Mouse (Mus musculus): ENCODE measurements around the gene Tmem45a2. TPM values are rescaled to one million over a fixed set of nuclear protein-coding genes. Genes with fewer than 3 reads are reported as not detected.
"Not testable (repeated sequence)": the region's sequence is repeated elsewhere in the genome, so short reads cannot be mapped to it uniquely, and the experiment has no call there.

Tmem45a2 gene
- polyA plus RNA-seq, 1 experiment from 2014 or later = 0.20 TPM

- Histone ChIP-seq H3K4me1 (replicated peaks; ENCODE audit: control insufficient read depth, insufficient read depth, low read length) (no peaks in the 10 kb centered on the region), H3K4me3 (replicated peaks; ENCODE audit: low read length) (no peak overlapping the region), H3K9me3 (ENCODE audit: control insufficient read depth, low read length) (no peaks in the 10 kb centered on the region), H3K4me2 (replicated peaks) (no peak overlapping the region), H3K27me3 (ENCODE audit: control insufficient read depth, insufficient read depth, low read length) (no peaks in the 10 kb centered on the region), H3K36me3 (replicated peaks; ENCODE audit: control insufficient read depth, insufficient read depth) (no peaks in the 10 kb centered on the region), H3K27ac (no peak overlapping the region), H3K9ac (no peak overlapping the region)
- 87% methylated on average over 4 of the region's 4 CpGs for WGBS
- no peak for DNase-seq (ENCODE audit: low spot score)
- ATAC-seq (ENCODE audit: low FRiP score) = no peak
Observed at GRCm38 (mm10) chr16:57079577-57079976, 8.4 kb upstream of the Tmem45a2 start.

GRCm38 (mm10) chr16:57075986-57076385 lies 4.8 kb upstream of the Tmem45a2 start:
- H3K9me3 ChIP-seq (ENCODE audit: control insufficient read depth, low read length) = no peaks in the 10 kb centered on the region
- H3K36me3 ChIP-seq (replicated peaks; ENCODE audit: control insufficient read depth, insufficient read depth) = no peaks in the 10 kb centered on the region
- H3K27me3 ChIP-seq (ENCODE audit: control insufficient read depth, insufficient read depth, low read length) = no peaks in the 10 kb centered on the region
- no peaks in the 10 kb centered on the region for H3K4me1 ChIP-seq (replicated peaks; ENCODE audit: control insufficient read depth, insufficient read depth, low read length)
- WGBS = 83% methylated on average over 7 of the region's 7 CpGs
- ATAC-seq (ENCODE audit: low FRiP score) (no peak), DNase-seq (ENCODE audit: low spot score) (no peak)
- H3K27ac ChIP-seq = no peak overlapping the region
- H3K4me3 ChIP-seq (replicated peaks; ENCODE audit: low read length) = no peak overlapping the region
- H3K9ac ChIP-seq = no peak overlapping the region
- no peak overlapping the region for H3K4me2 ChIP-seq (replicated peaks)

- H3K27ac ChIP-seq = no peak overlapping the region
- no peaks in the 10 kb centered on the region for H3K27me3 ChIP-seq (ENCODE audit: control insufficient read depth, insufficient read depth, low read length)
- H3K9ac ChIP-seq = no peak overlapping the region
- no peaks in the 10 kb centered on the region for H3K9me3 ChIP-seq (ENCODE audit: control insufficient read depth, low read length)
- ATAC-seq (ENCODE audit: low FRiP score) = no peak
- H3K4me2 ChIP-seq (replicated peaks) = no peak overlapping the region
- no peak overlapping the region for H3K4me3 ChIP-seq (replicated peaks; ENCODE audit: low read length)
- no peaks in the 10 kb centered on the region for H3K36me3 ChIP-seq (replicated peaks; ENCODE audit: control insufficient read depth, insufficient read depth)
- no peaks in the 10 kb centered on the region for H3K4me1 ChIP-seq (replicated peaks; ENCODE audit: control insufficient read depth, insufficient read depth, low read length)
- 87% methylated on average over 3 of the region's 3 CpGs for WGBS
- DNase-seq (ENCODE audit: low spot score) = no peak
Observed at GRCm38 (mm10) chr16:57062045-57062444, 9.1 kb downstream of the Tmem45a2 start.

- H3K4me2 ChIP-seq (replicated peaks) = no peak overlapping the region
- H3K9me3 ChIP-seq (ENCODE audit: control insufficient read depth, low read length) = no peaks in the 10 kb centered on the region
- no peaks in the 10 kb centered on the region for H3K27me3 ChIP-seq (ENCODE audit: control insufficient read depth, insufficient read depth, low read length)
- no peak for DNase-seq (ENCODE audit: low spot score)
- H3K4me3 ChIP-seq (replicated peaks; ENCODE audit: low read length) = no peak overlapping the region
- whole genome bisulfite sequencing = 90% methylated on average over 4 of the region's 4 CpGs
- H3K9ac ChIP-seq = no peak overlapping the region
- no peak overlapping the region for H3K27ac ChIP-seq
- H3K4me1 ChIP-seq (replicated peaks; ENCODE audit: control insufficient read depth, insufficient read depth, low read length) = no peaks in the 10 kb centered on the region
- H3K36me3 ChIP-seq (replicated peaks; ENCODE audit: control insufficient read depth, insufficient read depth) = no peaks in the 10 kb centered on the region
- ATAC-seq (ENCODE audit: low FRiP score) = no peak
Observed at GRCm38 (mm10) chr16:57056995-57057394, 14.2 kb downstream of the Tmem45a2 start.

- H3K27ac ChIP-seq = no peak overlapping the region
- no peaks in the 10 kb centered on the region for H3K36me3 ChIP-seq (replicated peaks; ENCODE audit: control insufficient read depth, insufficient read depth)
- H3K4me3 ChIP-seq (replicated peaks; ENCODE audit: low read length) = no peak overlapping the region
- no peak overlapping the region for H3K4me2 ChIP-seq (replicated peaks)
- no peaks in the 10 kb centered on the region for H3K27me3 ChIP-seq (ENCODE audit: control insufficient read depth, insufficient read depth, low read length)
- H3K9me3 ChIP-seq (ENCODE audit: control insufficient read depth, low read length) = no peaks in the 10 kb centered on the region
- DNase-seq (ENCODE audit: low spot score) = no peak
- 88% methylated on average over 3 of the region's 3 CpGs for WGBS
- no peaks in the 10 kb centered on the region for H3K4me1 ChIP-seq (replicated peaks; ENCODE audit: control insufficient read depth, insufficient read depth, low read length)
- H3K9ac ChIP-seq = no peak overlapping the region
- no peak for ATAC-seq (ENCODE audit: low FRiP score)
Observed at GRCm38 (mm10) chr16:57049974-57050373, 21.2 kb downstream of the Tmem45a2 start.

GRCm38 (mm10) chr16:57038600-57038999 lies 32.6 kb downstream of the Tmem45a2 start:
- 51% methylated on average over 5 of the region's 5 CpGs for WGBS
- Histone ChIP-seq H3K4me3 (replicated peaks; ENCODE audit: low read length) (no peak overlapping the region), H3K27ac (no peak overlapping the region), H3K9ac (no peak overlapping the region), H3K4me2 (replicated peaks) (no peak overlapping the region), H3K27me3 (ENCODE audit: control insufficient read depth, insufficient read depth, low read length) (no peaks in the 10 kb centered on the region), H3K36me3 (replicated peaks; ENCODE audit: control insufficient read depth, insufficient read depth) (no peaks in the 10 kb centered on the region), H3K9me3 (ENCODE audit: control insufficient read depth, low read length) (no peaks in the 10 kb centered on the region), H3K4me1 (replicated peaks; ENCODE audit: control insufficient read depth, insufficient read depth, low read length) (no peaks in the 10 kb centered on the region)
- DNase-seq (ENCODE audit: low spot score) = no peak
- no peak for ATAC-seq (ENCODE audit: low FRiP score)

- WGBS = 84% methylated on average over 7 of the region's 7 CpGs
- Histone ChIP-seq H3K4me3 (replicated peaks; ENCODE audit: low read length) (no peak overlapping the region), H3K9me3 (ENCODE audit: control insufficient read depth, low read length) (no peaks in the 10 kb centered on the region), H3K27me3 (ENCODE audit: control insufficient read depth, insufficient read depth, low read length) (no peaks in the 10 kb centered on the region), H3K27ac (no peak overlapping the region), H3K4me1 (replicated peaks; ENCODE audit: control insufficient read depth, insufficient read depth, low read length) (no peaks in the 10 kb centered on the region), H3K36me3 (replicated peaks; ENCODE audit: control insufficient read depth, insufficient read depth) (no peaks in the 10 kb centered on the region), H3K9ac (no peak overlapping the region), H3K4me2 (replicated peaks) (no peak overlapping the region)
- DNase-seq (ENCODE audit: low spot score) (no peak), ATAC-seq (ENCODE audit: low FRiP score) (no peak)
Observed at GRCm38 (mm10) chr16:57030150-57030885, 40.9 kb downstream of the Tmem45a2 start.

GRCm38 (mm10) chr16:56998283-56998682 lies 72.9 kb downstream of the Tmem45a2 start:
- H3K4me1 ChIP-seq (replicated peaks; ENCODE audit: control insufficient read depth, insufficient read depth, low read length); H3K27me3 ChIP-seq (ENCODE audit: control insufficient read depth, insufficient read depth, low read length); H3K9me3 ChIP-seq (ENCODE audit: control insufficient read depth, low read length); DNase-seq (ENCODE audit: low spot score); H3K9ac ChIP-seq; H3K27ac ChIP-seq; H3K4me3 ChIP-seq (replicated peaks; ENCODE audit: low read length); ATAC-seq (ENCODE audit: low FRiP score); H3K4me2 ChIP-seq (replicated peaks); H3K36me3 ChIP-seq (replicated peaks; ENCODE audit: control insufficient read depth, insufficient read depth): not testable (repeated sequence)
- 91% methylated on average over 9 of the region's 9 CpGs for WGBS

All from hindbrain, embryonic 14.5 days (tissue).